Mouse (Mus musculus) heart, postnatal 0 days (tissue): Measurements from ENCODE around the gene Clcf1.

Source experiments
- CTCF ChIP-seq: IDR thresholded peaks from 2 replicates; pipeline ENCODE4 v1.5.1; 2016; ENCODE audit warnings: antibody characterized with exemption, control low read depth, low read depth
- EP300 ChIP-seq: IDR thresholded peaks from 2 replicates; pipeline ENCODE4 v1.6.1; 2016; ENCODE audit warnings: antibody characterized with exemption, low read depth

DNA sequence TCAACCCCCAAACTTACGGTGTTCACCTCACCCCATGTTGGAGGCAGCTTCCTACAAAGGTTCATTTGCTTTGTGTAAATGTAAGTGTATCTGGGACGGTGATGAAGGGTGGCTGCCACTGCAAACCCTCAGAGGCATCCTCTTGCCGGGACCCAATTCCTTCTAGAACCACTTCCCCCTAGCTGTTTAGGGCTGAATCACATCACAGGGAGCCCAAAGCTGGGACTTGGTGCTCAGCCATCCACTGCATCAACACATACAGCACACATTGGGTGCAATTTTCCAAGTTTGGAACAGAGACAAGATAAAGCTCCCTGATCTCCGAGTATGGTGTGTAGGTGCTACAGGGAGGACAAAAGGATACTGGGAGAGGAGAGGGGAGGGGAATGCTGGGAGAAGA is 9.1 kb upstream of the Clcf1 start:
- TF ChIP-seq EP300 (no peak), CTCF (no peak)
